Mouse (Mus musculus): ENCODE measurements around the gene Gm13119. TPM values are rescaled to one million over a fixed set of nuclear protein-coding genes. Genes with fewer than 3 reads are reported as not detected.

The Gm13119 gene
- polyA plus RNA-seq, 1 experiment: not detected

DNA sequence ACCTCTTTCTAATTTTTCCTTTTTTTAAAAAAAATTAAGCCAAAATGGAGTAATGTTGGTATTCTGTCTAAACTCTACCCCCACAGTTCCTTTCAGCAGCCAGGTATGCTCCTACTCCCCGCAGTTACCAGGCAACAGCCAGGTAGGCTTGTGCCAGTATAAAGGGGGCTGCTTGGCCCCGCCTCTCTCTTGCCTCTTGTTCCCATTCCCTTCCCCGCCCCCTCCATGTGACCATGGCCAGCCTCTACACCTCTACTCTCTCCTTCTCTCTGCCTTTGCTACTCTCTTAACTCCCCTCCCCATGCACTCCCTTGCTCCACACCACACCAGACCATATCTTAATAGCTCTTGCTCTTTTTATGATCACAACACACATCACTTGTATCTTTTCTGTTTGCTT lies 48.5 kb downstream of the Gm13119 start:
- no peak overlapping the region for H3K4me3 ChIP-seq (ENCODE audit: control insufficient read depth, low read depth, low read length)
- no peak overlapping the region for H3K27ac ChIP-seq (ENCODE audit: control insufficient read depth, insufficient read depth, low read depth, low read length)
- no peaks in the 10 kb centered on the region for H3K27me3 ChIP-seq (ENCODE audit: control insufficient read depth, insufficient read depth, low read length)
- peaks cover 7% of the 10 kb centered on the region for H3K4me1 ChIP-seq (ENCODE audit: control insufficient read depth, insufficient read depth, low read length)
- no peak for TF ChIP-seq CTCF (IDR thresholded peaks at IDR 0.05; ENCODE audit: control insufficient read depth, insufficient read depth, insufficient replicate concordance, low read depth, low read length)
- no peak for TF ChIP-seq POLR2A (IDR thresholded peaks at IDR 0.05; ENCODE audit: control insufficient read depth, low read depth, low read length)
- H3K36me3 ChIP-seq (ENCODE audit: control insufficient read depth, insufficient read depth, low read length): no peaks in the 10 kb centered on the region

DNA sequence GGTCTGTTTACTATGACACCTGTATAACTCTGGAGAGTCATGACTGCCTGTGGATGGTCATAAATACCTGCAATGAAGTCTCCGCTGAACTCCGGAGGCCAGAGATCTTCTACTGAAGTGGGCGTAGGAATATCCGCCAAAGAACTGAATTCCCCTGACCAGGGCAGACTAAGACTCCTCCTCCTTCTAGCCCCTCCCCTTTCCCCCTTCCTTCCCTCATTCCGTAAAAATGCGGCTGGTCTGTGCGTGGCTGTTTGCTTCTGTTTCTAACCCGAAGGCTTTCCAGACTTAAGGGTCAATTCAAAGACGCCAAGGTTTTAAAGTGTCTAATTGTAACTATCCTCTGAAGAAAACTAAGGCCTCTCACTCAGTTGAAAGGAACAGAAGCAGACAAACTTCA lies 50.5 kb downstream of the Gm13119 start, which contains the start of gene Pramef12:
Gene Pramef12, minus strand, starts transcription at position 175 of the 400 bp plus-strand sequence.
- H3K4me1 ChIP-seq (ENCODE audit: control insufficient read depth, insufficient read depth, low read length): peaks cover 7% of the 10 kb centered on the region
- no peak within 1 kb of the TSS for H3K27ac ChIP-seq (ENCODE audit: control insufficient read depth, insufficient read depth, low read depth, low read length)
- no peaks in the 10 kb centered on the region for H3K36me3 ChIP-seq (ENCODE audit: control insufficient read depth, insufficient read depth, low read length)
- no peaks in the 10 kb centered on the region for H3K27me3 ChIP-seq (ENCODE audit: control insufficient read depth, insufficient read depth, low read length)
- no peak for TF ChIP-seq POLR2A (IDR thresholded peaks at IDR 0.05; ENCODE audit: control insufficient read depth, low read depth, low read length)
- TF ChIP-seq CTCF (IDR thresholded peaks at IDR 0.05; ENCODE audit: control insufficient read depth, insufficient read depth, insufficient replicate concordance, low read depth, low read length): no peak
- no peak within 1 kb of the TSS for H3K4me3 ChIP-seq (ENCODE audit: control insufficient read depth, low read depth, low read length)

Other genes starting within 250 kb of the Gm13119 start
- gene Oog3, start 195.3 kb upstream of the Gm13119 start, polyA plus RNA-seq (2012; rRNA removed): not detected in 2 replicates
- not detected in 2 replicates for gene Oog2, start 167.2 kb upstream of the Gm13119 start, polyA plus RNA-seq (2012; rRNA removed)
- gene C87977, start 144.6 kb upstream of the Gm13119 start, polyA plus RNA-seq (2012; rRNA removed): 0.12 TPM in 1 of 2 replicates, not detected in the other
- gene Pramel5, start 77.5 kb upstream of the Gm13119 start, polyA plus RNA-seq (2012; rRNA removed): not detected in 2 replicates
- gene Gm13128, start 27.7 kb upstream of the Gm13119 start, polyA plus RNA-seq (2012; rRNA removed): not detected in 2 replicates
- gene Pramef20, start 20.0 kb downstream of the Gm13119 start, polyA plus RNA-seq (2012; rRNA removed): not detected in 2 replicates
- 2.2 and 2.8 TPM in 2 replicates for gene Pramef12, start 50.5 kb downstream of the Gm13119 start, polyA plus RNA-seq (2012; rRNA removed)
- gene 1700012P22Rik, start 80.8 kb downstream of the Gm13119 start, polyA plus RNA-seq (2012; rRNA removed): 111 and 131 TPM in 2 replicates
- gene Gm9944, start 95.4 kb downstream of the Gm13119 start, polyA plus RNA-seq (2012; rRNA removed): not detected in 2 replicates
- not detected in 2 replicates for gene Aadacl3, start 105.8 kb downstream of the Gm13119 start, polyA plus RNA-seq (2012; rRNA removed)
- gene 9430007A20Rik, start 161.9 kb downstream of the Gm13119 start, polyA plus RNA-seq (2012; rRNA removed): not detected in 2 replicates
- 0.14 TPM in 1 of 2 replicates, not detected in the other for gene Gm13124, start 207.2 kb downstream of the Gm13119 start, polyA plus RNA-seq (2012; rRNA removed)